Mouse (Mus musculus) lung, adult 2 months (tissue): ENCODE data around the gene Htr1b.

ENCODE experiments used
- CTCF ChIP-seq: fragments of 200-500 bp; IDR thresholded peaks from 2 replicates; pipeline ENCODE4 v1.5.1; 2011; ENCODE audit warnings: mild to moderate bottlenecking, low read length, control low read depth; ENCODE audit not compliant: insufficient read depth
- POLR2A ChIP-seq: fragments of 200-500 bp; IDR thresholded peaks from 2 replicates; pipeline ENCODE4 v1.6.1; 2011; ENCODE audit warnings: low read depth, mild to moderate bottlenecking, control low read depth, low read length, borderline replicate concordance; ENCODE audit errors: extremely low read depth

DNA sequence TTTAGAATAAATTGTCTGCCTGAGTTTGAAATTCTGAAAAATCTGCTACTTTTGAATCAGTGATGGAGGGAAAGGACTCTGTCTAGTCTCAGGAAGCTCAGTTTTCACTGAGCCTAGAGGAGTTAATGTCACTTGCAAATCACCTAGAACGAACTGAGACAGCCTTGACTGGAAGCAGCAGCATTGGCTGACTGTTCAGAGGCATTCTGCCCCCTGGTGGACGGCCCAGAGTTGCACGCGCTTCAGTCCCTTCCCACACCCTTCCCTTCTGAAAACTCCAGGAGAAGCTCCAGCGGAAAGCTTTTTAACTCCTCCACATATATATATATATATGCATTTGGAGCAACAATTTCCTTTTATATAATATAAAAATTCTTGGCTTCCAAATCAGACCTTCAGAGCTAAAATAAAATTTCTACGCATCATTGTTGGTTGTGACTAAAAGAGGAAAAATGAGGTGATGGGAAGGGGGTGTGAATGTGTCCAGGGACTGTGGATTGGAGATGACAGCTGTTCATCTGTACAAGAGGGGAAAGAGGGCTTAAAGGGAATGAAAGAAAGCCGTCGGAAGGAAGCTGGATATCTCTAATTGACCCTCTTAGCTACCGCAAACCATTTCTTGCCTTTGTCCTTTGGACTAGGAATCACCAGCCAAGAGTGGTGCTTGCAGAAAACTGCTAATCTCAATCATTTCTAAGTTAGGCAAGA, 6.6 kb downstream of the Htr1b start:
- no peak for TF ChIP-seq POLR2A
- peak; percentile 82 for TF ChIP-seq CTCF
